Mouse (Mus musculus) T-helper 2 cell (primary cell): ENCODE measurements at regions not wholly inside any gene's neighbourhood (a gene's known extent, or its start where the extent isn't known, plus 50 kb on each side); places are given as distances from the start of the nearest gene placed in this dataset.
"Not testable (repeated sequence)": the region's sequence is repeated elsewhere in the genome, so short reads cannot be mapped to it uniquely, and the experiment has no call there.

Source experiments
- in situ Hi-C: fragments of 300-600 bp; cut with MboI, MseI; formaldehyde crosslinking; loops from one replicate; pipeline ENCODE4 v1.15.1; 2025; ENCODE audit warnings: high pct_unique_total_duplicates

DNA sequence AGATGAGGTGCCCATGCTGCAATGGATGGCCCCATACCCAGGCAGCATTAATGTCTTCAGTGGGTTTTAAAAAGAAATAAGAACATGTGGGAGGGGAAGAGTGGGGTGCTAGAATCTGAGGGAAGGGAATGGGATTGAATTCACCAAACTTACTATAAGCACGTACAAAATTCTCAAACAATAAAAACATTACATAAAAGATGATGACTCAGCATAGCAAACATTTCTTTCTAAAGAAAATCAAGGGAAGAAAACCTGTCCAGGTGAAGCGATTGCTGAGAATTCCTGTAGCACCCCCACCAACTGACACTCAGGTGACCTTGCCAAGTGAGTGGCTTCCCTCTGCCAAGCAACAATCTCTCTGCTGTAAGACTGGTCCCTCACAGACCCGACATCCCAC, 989.2 kb downstream of the Ttll7 start:
- in situ Hi-C loops = no loop called here

DNA sequence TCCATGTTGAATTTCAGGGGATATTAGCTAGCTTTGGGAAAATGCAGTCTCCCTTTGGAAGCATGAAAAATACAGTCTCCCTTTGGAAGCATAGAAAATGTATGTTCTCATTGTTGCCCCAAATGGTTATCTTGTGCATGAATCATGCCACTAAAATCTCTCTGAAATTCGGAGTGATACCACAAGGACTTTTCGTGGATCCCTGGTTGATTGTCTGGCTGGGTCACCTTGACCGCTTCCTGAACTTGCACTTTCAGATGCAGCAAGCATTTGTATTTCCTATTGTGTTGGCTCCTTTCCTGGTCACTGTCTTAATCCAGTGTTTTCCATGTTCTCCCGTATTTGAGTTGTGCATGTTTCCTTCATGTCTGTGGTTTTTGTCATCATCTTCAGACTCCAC, 986.6 kb downstream of the Ttll7 start:
- in situ Hi-C loops = loop anchor here (10.0 kb wide), 1 partner anchor 784 kb away; no protein-coding TSS in a partner anchor

DNA sequence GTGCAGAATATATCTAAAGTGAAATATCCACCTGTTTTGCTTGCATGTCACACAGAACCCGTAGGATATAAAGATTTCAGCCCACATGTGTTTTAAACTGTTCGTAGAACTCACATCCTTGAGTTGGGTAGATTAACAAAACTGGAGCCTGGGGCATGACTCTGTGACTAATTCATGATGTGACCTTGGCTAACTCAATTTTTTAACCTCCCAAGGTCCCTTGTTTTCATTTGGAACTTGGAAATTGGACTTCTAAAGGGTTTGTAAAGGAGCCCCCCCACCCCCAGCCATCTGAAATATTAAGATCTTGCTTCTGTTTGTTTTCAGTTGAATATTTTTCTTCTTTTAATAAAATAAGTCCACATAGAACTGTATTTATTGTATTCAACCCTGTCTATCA, 983.5 kb downstream of the Ttll7 start:
- in situ Hi-C loops = loop anchor here (10.0 kb wide), 1 partner anchor 781 kb away; no protein-coding TSS in a partner anchor

DNA sequence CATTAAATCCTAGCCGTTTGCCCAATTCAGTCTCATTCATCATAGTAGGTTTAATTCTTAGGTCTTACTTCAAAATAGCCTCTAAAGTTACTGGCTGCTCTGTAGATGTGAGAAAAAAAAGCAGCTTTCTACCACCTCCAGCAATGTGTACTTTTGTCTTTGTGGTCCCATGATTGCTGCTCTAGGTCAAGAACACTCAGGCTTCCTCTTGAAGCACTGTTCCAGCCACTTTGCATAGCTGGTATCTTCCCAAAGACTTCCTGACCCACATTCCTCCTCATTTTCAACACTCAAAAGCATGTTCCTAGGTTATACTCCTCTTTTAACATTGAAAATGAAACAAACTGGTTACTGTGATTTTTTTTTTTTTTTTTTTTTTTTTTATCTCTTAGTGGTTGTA, 973.2 kb downstream of the Ttll7 start:
- in situ Hi-C loops = no loop called here

- in situ Hi-C loops = no loop called here
Observed at GRCm38 (mm10) chr3:147824451-147824850, 972.3 kb downstream of the Ttll7 start.

- in situ Hi-C loops = no loop called here
Observed at GRCm38 (mm10) chr3:147814080-147814650, 962.0 kb downstream of the Ttll7 start.

DNA sequence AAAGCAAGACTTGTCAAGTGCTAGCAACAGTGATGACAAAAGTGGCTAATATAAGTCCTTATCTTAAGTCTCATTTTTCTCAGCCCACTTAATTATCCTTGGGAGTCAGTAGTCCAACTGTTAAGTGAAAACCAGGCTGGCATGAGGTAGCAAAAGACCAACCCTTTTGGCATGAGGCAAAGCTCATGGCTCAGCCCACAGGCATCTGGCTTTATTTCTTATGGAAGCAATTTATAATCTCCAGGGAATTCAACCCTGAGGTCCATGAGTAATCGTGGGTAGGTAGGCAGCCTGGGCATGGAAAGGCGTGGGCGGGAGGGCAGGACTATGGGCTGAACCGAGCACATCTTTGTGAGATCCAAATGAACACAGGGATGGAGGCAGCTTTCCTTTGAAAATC, 950.4 kb downstream of the Ttll7 start:
- in situ Hi-C loops = no loop called here

- in situ Hi-C loops = no loop called here
Observed at GRCm38 (mm10) chr3:147796524-147796923, 944.4 kb downstream of the Ttll7 start.

GRCm38 (mm10) chr3:147795116-147795515, 942.9 kb downstream of the Ttll7 start:
- in situ Hi-C loops = no loop called here

DNA sequence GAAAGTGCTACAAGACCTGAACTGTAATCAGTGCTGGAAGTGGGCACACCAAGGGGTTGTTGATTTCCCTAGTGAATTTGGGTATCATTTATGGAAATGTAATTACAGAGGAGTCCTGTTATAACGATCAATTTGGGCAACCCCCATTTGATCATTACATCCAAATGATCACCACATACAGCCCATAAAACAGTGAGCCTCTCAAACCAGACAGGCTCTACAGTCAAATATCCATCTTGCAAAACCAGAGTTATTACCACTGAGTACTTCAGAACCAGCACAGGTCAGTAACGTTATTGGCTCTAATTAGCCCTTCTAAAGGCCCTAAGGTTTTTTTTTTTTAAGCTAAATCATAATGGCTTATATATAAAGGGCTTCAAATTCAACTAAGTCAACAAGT, 934.4 kb downstream of the Ttll7 start:
- in situ Hi-C loops = no loop called here

DNA sequence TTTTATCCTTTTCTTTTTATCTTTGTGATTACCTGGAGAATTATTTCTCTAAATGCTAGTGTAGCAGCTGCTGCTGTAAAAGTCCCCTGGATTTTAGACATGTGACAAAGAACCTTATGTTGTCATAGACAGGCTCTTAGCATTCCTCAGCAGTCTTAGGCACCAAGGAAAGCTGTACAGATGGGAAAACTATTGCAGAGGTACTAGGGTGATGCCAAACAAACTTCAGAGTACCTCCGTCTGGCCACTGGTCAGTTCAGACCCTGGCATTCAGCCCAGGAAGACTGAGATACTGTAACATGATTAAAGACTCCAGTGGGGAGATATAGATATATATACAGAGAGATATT, 898.6 kb downstream of the Ttll7 start:
- in situ Hi-C loops = no loop called here

DNA sequence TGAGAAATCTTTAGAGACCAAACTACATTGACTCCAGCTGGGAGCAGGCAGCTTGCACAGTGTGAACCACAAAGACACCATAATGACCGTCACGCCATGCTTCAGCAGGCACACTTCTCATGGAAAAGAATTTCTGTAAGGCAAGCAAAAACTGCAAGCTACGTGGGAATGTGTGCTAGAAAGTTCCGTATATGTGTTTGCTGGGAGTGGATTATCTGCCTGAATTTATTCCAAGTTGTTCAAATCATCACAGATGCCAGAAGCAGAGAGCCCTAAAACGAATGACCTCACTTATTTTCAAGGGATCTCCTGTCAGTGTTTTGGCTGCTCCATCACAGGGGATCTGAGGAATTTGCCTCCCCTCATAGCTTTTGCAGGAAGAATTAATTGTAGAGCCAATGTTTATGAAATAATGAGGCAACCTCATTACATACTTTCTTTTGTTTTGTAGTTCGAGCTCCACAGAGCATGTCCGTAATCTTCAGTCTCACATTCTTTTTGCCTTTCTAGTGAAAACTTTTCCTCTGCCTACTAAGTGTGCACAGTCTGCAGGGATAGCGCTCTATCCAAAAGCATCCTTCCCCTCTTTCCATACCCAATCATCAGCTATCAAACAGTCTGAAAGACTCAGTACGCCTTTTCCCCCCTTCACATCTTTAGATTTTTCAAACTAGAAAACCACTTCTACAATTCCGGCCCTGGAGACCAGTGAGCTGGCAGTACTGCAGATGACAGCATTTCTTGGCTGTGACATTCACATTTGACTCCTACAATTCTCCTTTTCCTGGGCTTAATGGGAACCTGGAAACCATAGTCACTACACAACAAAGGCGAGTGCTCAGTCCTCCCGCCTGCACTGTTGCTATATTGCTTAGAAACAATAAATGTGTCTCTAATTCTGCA, 898.0 kb downstream of the Ttll7 start:
- in situ Hi-C loops = no loop called here

GRCm38 (mm10) chr3:147749442-147749841, 897.3 kb downstream of the Ttll7 start:
- in situ Hi-C loops = no loop called here

DNA sequence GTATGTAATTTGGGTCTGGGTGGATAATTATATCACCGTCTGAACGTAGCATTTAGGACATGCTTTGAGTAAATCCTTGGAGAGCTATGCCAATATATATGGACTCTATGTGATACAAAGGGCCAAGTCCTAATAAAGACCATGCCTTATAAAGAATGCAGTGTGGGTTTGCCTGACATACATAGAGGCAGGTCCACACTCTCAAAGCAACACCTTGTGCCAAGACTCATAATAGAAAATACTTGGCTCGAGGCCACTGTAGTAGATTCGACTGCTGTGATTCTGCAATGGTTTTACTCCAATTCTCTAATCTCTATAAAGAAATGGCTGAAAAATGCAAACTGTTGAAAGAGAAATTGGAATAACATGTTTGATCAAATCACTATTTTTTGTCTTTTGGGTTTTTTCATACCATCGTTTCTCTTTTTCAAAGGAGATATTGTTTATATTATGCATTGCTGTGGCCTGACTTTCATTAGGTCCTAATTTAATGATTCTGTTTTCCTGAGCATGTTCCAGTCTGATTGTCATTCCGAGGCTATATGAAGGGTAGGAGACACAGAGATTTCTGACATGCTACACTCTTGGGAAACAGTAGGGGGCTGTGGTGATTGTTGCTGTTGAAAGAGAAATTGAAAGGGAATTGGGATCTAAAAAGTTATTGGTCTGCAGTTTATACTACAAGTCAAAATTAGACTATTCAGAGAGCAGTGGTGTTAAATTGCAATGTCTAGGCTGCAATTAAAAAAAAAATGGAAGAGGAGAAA, 884.7 kb downstream of the Ttll7 start:
- in situ Hi-C loops = no loop called here

GRCm38 (mm10) chr3:147716391-147716790, 864.2 kb downstream of the Ttll7 start:
- in situ Hi-C loops = no loop called here

DNA sequence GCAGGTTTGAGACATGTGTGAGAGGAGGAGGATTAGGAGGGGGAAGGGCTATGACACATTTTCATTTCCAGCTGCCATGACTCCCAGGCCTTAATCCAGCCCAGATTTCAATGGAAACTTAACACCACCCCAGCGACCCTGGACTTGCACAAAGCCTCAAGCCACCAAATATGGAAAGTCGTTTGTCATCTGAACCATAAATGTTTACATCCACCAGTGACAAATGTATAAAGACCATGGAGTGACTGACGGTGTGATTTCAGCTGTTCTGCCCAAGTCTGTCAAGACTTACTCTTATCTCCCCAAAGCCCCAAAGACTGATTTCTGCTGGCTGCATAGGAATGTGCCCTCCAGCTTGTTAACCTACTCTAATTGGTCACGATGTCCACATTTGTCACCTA, 855.2 kb downstream of the Ttll7 start:
- in situ Hi-C loops = no loop called here

GRCm38 (mm10) chr3:147683730-147684129, 831.6 kb downstream of the Ttll7 start:
- in situ Hi-C loops = loop anchor here (10.0 kb wide), 1 partner anchor 389 kb away; no protein-coding TSS in a partner anchor

GRCm38 (mm10) chr3:147680299-147680698, 828.1 kb downstream of the Ttll7 start:
- in situ Hi-C loops = loop anchor here (10.0 kb wide), 1 partner anchor 385 kb away; no protein-coding TSS in a partner anchor

GRCm38 (mm10) chr3:147662572-147662971, 810.4 kb downstream of the Ttll7 start:
- in situ Hi-C loops = no loop called here

DNA sequence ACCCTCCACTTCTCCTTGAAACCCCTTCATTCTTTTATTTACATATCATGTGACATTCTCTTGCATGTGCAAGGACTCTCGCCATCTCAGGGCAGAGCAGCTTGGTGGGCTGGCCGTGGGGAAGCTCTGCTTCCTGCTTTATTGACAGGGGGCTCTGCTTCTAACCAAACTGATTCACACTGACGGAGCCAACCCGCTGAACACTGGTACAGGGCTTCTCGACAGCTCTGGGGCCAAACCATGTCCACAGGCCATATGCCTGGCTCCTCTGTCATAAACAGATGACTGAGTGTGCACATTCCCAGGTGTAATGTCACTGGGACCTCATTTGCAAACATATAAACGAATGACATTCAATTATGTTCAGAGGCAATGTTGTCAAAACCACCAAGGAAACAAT, 800.7 kb downstream of the Ttll7 start:
- in situ Hi-C loops = no loop called here

DNA sequence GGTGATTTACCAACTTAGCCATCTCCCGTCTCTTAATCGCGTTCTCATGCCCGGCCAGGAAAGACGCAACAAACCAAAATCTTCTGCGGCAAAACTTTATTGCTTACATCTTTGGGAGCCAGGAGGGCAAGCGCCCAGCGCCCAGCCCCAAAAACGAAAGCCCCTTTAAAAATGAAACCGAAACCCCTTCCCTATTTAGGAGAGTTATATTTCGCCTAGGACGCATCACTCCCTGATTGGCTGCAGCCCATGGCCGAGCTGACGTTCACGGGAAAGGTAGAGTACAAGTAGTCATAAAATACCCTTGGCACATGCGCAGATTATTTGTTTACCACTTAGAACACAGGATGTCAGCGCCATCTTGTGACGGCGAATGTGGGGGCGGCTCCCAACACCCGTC, 783.3 kb downstream of the Ttll7 start:
- in situ Hi-C loops = not testable (repeated sequence)

DNA sequence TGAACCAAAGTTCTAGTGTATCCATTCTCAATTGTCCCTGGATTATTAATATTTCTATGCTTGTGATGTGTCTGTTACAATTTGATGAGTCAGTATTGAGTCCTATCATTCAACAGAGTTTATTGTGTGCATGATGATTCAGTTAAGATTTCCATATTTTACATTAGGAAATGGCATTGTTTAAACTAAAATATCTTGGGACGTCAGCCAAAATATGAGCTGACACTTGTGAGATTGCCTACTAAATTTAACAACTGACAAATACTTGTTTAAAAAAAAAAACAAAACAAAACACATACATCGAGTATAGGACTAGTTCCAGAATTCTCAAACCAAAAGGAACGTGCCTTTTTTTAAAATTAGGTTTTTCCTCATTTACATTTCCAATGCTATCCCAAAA, 779.0 kb downstream of the Ttll7 start:
- in situ Hi-C loops = no loop called here
